Mouse (Mus musculus) midbrain, postnatal 0 days (tissue): ENCODE measurements at regions not wholly inside any gene's neighbourhood (a gene's known extent, or its start where the extent isn't known, plus 50 kb on each side); places are given as distances from the start of the nearest gene placed in this dataset.

Experiments used
- ATAC-seq: fragments of 200-750 bp; cut with Nextera tagmentation; 2 replicates; pipeline ENCODE4 v1.8.0; 2017; ENCODE audit warnings: moderate number of reproducible peaks, mild to moderate bottlenecking, moderate TSS enrichment, moderate library complexity; ENCODE audit not compliant: low FRiP score
- DNase-seq: peaks from one replicate; pipeline ENCODE4 v3.0.0-alpha.2; 2015; ENCODE audit warnings: low spot score
- H3K27ac ChIP-seq: fragments of 300-500 bp; sonication (generic); 2 replicates; pipeline ENCODE4 v1.5.1; 2014; ENCODE audit warnings: low read depth, mild to moderate bottlenecking, low read length, mixed read lengths
- H3K27me3 ChIP-seq: fragments of 300-500 bp; sonication (generic); 2 replicates; pipeline ENCODE4 v1.6.1; 2014; ENCODE audit warnings: low read length, control low read depth, mixed read lengths; ENCODE audit not compliant: insufficient read depth
- H3K36me3 ChIP-seq: fragments of 300-500 bp; sonication (generic); 2 replicates; pipeline ENCODE4 v1.6.1; 2014; ENCODE audit warnings: low read length, control low read depth, mixed read lengths; ENCODE audit not compliant: insufficient read depth
- H3K4me1 ChIP-seq: fragments of 300-500 bp; sonication (generic); 2 replicates; pipeline ENCODE4 v1.6.1; 2014; ENCODE audit warnings: mild to moderate bottlenecking, control low read depth, antibody characterized with exemption, low read length, mixed read lengths; ENCODE audit not compliant: insufficient read depth
- H3K4me2 ChIP-seq: fragments of 300-500 bp; sonication (generic); 2 replicates; pipeline ENCODE4 v1.6.1; 2014; ENCODE audit warnings: low read depth, mild to moderate bottlenecking, low read length, mixed read lengths; ENCODE audit not compliant: poor library complexity, severe bottlenecking
- H3K4me3 ChIP-seq: fragments of 300-500 bp; sonication (generic); 2 replicates; pipeline ENCODE4 v1.5.1; 2014; ENCODE audit warnings: low read depth, mild to moderate bottlenecking, low read length, moderate library complexity
- H3K9ac ChIP-seq: fragments of 300-500 bp; sonication (generic); replicated peaks from 2 replicates; pipeline ENCODE4 v1.6.1; 2014; ENCODE audit warnings: mild to moderate bottlenecking, low read length, moderate library complexity, mixed read lengths; ENCODE audit not compliant: poor library complexity, severe bottlenecking
- H3K9me3 ChIP-seq: fragments of 300-500 bp; sonication (generic); 2 replicates; pipeline ENCODE4 v1.6.1; 2016; ENCODE audit warnings: low read length, control low read depth
- CTCF ChIP-seq: IDR thresholded peaks from 2 replicates; pipeline ENCODE4 v1.5.1; 2016; ENCODE audit warnings: antibody characterized with exemption, mild to moderate bottlenecking
- WGBS: fragments of 180-500 bp; shearing (Covaris S2); extraction: QIAGEN DNeasy Blood & Tissue Kit; methylation state at CpG from one replicate; pipeline ENCODE4 v1.1.7; 2014; 5-methylcytosine and 5-hydroxymethylcytosine counted together

DNA sequence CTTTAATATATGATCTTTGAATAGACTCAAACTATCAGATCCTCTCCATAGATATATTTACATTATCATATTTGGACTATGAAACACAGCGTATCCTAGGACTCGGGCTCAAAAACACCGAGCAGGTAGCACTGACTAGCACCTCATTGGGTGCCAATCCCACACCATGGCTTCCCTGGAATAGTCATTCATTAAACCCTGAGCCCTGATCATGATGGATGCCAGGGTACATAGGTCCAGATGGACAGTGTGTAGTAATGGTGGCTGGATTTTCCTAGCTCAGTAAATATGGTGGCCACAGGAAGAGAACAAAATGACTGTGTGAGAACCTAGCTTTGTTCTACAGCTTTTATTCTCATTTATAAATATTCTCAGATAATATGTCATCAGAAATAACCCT lies 390.1 kb upstream of the Nr2f2 start:
- no peak for ATAC-seq
- Histone ChIP-seq H3K4me2 (no peak overlapping the region), H3K4me1 (no peaks in the 10 kb centered on the region), H3K27ac (no peak overlapping the region), H3K27me3 (peaks cover 6% of the 10 kb centered on the region), H3K4me3 (no peak overlapping the region), H3K9me3 (no peaks in the 10 kb centered on the region), H3K9ac (no peak overlapping the region), H3K36me3 (no peaks in the 10 kb centered on the region)
- no peak for DNase-seq
- WGBS: 94% methylated on average over 3 of the region's 3 CpGs
- no peak for TF ChIP-seq CTCF

DNA sequence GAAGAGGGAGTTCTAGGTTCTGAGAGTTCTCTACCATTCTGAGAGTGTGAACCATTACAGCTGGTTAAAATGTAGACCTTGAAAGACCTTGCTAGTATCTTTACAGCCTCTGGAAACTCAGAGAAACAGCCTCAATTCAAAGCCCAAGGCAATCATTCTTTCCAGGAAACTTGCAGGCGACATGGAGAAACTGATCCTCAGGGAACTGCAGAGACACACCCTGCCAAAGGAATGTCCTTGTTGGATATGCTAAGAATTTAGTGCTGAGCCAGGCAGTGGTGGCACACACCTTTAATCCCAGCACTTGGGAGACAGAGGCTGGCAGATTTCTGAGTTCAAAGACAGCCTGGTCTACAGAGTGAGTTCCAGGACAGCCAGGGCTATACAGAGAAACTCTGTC lies 388.3 kb upstream of the Nr2f2 start:
- 91% methylated on average over 1 of the region's 1 CpGs for WGBS
- no peak for ATAC-seq
- Histone ChIP-seq H3K4me1 (no peaks in the 10 kb centered on the region), H3K4me2 (no peak overlapping the region), H3K4me3 (no peak overlapping the region), H3K27ac (no peak overlapping the region), H3K27me3 (peaks cover 6% of the 10 kb centered on the region), H3K36me3 (no peaks in the 10 kb centered on the region), H3K9ac (no peak overlapping the region), H3K9me3 (no peaks in the 10 kb centered on the region)
- no peak for DNase-seq
- TF ChIP-seq CTCF: no peak

DNA sequence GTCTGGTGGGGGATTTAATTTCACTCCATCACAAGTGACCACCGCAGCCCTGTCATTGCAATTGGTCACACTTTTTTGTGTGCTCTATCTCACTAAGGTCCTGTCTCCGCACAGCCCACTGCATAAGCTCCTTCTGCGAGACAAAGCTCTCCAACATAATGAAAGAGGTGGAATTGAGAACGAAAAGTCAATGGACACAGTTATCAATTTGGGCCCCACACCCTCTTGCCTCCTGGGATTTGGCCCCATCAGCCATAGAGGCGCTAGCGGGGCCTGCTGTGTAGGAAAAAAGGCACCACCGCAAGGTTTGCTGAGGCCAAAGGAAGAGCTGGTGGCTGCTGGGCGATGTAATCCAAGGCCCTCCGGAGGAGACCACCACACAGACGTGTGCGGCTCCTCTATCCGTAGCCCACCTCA lies 386.3 kb upstream of the Nr2f2 start:
- Histone ChIP-seq H3K9ac (no peak overlapping the region), H3K27ac (no peak overlapping the region), H3K9me3 (no peaks in the 10 kb centered on the region), H3K4me3 (no peak overlapping the region), H3K36me3 (no peaks in the 10 kb centered on the region), H3K27me3 (peaks cover 6% of the 10 kb centered on the region), H3K4me1 (no peaks in the 10 kb centered on the region), H3K4me2 (no peak overlapping the region)
- WGBS: 26% methylated on average over 12 of the region's 12 CpGs
- DNase-seq (no peak), ATAC-seq (no peak)
- TF ChIP-seq CTCF: no peak

- Histone ChIP-seq H3K4me3 (no peak overlapping the region), H3K9me3 (no peaks in the 10 kb centered on the region), H3K36me3 (no peaks in the 10 kb centered on the region), H3K9ac (no peak overlapping the region), H3K27ac (no peak overlapping the region), H3K4me1 (no peaks in the 10 kb centered on the region), H3K4me2 (no peak overlapping the region), H3K27me3 (peaks cover 15% of the 10 kb centered on the region)
- ATAC-seq (no peak), DNase-seq (no peak)
- 43% methylated on average over 3 of the region's 3 CpGs for WGBS
- TF ChIP-seq CTCF: no peak
Measured at GRCm38 (mm10) chr7:70748884-70749283, 382.3 kb upstream of the Nr2f2 start.

GRCm38 (mm10) chr7:70748345-70748744 lies 381.8 kb upstream of the Nr2f2 start:
- no peaks in the 10 kb centered on the region for H3K4me1 ChIP-seq
- no peak overlapping the region for H3K9ac ChIP-seq
- no peak for DNase-seq
- H3K4me2 ChIP-seq: no peak overlapping the region
- no peaks in the 10 kb centered on the region for H3K9me3 ChIP-seq
- WGBS: 82% methylated on average over 8 of the region's 8 CpGs
- H3K4me3 ChIP-seq: no peak overlapping the region
- TF ChIP-seq CTCF: no peak
- H3K27ac ChIP-seq: no peak overlapping the region
- peaks cover 12% of the 10 kb centered on the region for H3K27me3 ChIP-seq
- H3K36me3 ChIP-seq: no peaks in the 10 kb centered on the region
- ATAC-seq: no peak

- Histone ChIP-seq H3K4me3 (no peak overlapping the region), H3K27ac (no peak overlapping the region), H3K9me3 (no peaks in the 10 kb centered on the region), H3K4me1 (no peaks in the 10 kb centered on the region), H3K27me3 (peaks cover 12% of the 10 kb centered on the region), H3K4me2 (no peak overlapping the region), H3K36me3 (no peaks in the 10 kb centered on the region), H3K9ac (no peak overlapping the region)
- no peak for TF ChIP-seq CTCF
- WGBS: 79% methylated on average over 18 of the region's 18 CpGs
- no peak for ATAC-seq
- DNase-seq: no peak
Measured at GRCm38 (mm10) chr7:70744296-70744695, 377.8 kb upstream of the Nr2f2 start.
